Mouse (Mus musculus) hematopoietic stem cell, adult 5-6 weeks (primary cell): ENCODE data around the gene Adam19. TPM values are rescaled to one million over a fixed set of nuclear protein-coding genes. Genes with fewer than 3 reads are reported as not detected.

Experiments
- ATAC-seq, 2 experiments: fragments of 125-278 bp in 1 of 2; replicated peaks in 1 of 2; 2 replicates each; pipeline ENCODE4 v1.8.0; 2016 to 2017; ENCODE audit warnings: inconsistent platforms in 2 of 2, mild to moderate bottlenecking in 2 of 2, moderate number of reproducible peaks in 2 of 2, low read depth in 1 of 2, moderate TSS enrichment in 1 of 2; ENCODE audit not compliant: low FRiP score in 2 of 2, poor library complexity in 2 of 2, severe bottlenecking in 2 of 2, insufficient read depth in 1 of 2, low TSS enrichment in 1 of 2
- total RNA-seq: library from RNA; stranded (forward); fragments of 172-1452, 232-1000 nt; gene quantifications from 2 replicates; pipeline ENCODE4 v1.2.3, GENCODE M21; 2017

Adam19 gene
- total RNA-seq, 1 experiment from 2014 or later = 1.4 TPM

DNA sequence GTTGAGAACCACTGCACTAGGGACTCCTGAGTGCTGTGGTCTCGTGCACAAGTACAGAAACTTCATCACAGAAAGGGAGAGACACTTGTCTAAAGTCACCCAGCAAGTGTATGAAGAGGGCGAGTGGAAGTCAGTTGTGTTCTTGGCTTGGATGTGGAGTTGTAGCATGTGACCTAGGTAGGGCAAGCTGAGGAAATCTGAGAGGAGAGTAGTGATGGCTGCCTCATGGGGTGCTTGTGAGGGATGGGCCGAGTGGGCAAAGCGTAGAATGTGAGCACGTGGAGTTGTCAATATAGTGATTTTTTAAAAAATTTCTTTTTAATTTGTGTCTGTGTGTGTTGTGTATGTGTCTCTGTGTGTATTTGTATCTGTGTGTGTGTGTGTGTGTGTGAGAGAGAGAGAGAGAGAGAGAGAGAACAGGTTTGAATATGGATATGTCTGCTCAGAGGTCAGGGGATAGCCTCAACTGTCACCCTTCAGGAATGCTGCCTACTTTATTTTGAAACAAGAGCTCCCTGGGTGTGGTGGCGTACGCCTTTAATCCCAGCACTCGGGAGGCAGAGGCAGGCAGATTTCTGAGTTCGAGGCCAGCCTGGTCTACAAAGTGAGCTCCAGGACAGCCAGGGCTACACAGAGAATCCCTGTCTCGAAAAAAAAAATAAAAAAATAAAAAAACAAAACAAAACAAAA, 11.7 kb downstream of the Adam19 start:
- no peak for ATAC-seq

DNA sequence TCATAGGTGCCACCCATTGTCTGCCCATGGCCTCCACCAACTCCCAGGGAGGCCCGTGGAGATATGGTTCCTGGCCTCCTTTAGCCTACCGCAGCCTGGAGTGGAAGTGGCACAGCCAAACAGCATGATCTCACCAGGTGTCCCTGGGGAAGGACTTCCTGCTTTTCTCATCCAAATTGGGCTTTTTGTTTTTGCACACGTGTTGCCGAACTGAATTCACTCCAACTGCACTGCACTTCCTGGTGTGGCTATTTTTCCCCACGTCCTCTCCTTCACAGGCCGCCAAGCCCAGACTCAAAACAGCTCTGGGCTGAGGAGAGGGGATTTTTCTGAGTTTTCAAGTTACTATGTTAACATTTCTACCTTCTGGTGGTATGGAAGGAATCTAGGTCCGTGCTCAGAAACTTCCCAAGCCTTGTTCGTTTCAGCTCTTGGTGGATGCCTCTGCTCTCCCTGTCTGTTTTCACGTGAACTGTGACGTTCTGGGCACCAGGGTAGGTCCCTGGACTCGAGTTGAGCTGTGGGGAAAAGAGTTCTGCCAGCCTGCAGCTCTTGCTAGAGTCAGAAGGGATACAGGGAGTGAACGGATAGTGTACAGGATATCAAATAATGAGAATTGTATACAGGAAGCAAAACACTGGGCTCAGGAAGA, 13.1 kb downstream of the Adam19 start:
- ATAC-seq = no peak

GRCm38 (mm10) chr11:46069408-46070003, 13.7 kb downstream of the Adam19 start:
- no peak for ATAC-seq

DNA sequence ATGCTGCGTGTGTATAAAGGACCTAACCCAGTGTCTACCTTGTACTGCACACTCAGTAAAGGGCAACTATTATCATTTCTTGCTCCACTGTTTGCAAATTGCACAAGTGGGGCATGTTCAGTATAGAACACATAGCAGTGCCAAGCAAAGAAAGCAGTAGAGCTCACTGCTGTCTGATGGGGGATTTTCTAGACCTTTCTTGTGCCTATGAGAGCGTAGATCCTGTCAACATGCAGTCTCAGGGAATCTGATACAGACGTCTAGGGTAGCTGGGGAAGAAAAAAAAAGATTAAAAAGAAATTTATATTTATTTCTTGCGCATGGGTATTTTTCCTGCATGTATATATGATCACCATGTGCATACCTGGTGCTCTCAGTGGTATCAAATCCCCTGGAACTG, 14.4 kb downstream of the Adam19 start:
- no peak for ATAC-seq

DNA sequence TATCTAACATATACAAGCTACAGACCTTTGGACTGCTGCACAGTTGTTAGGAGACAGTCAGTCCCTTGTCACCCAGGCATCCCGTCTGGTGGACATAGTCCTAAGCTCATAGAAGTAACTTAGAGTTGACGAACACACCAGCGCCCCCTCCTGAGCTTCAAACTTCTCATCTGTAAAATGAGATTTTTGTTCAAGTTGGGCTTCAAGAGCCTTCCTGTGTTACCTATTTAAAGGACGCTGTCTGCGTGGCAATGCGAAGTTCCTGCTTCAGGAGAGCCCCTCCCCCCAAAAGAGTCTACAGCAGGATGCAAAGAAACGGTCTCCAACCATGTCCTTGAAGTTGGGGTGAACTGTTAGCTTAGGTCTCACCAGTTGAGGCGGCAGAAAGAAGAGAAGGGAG, 15.0 kb downstream of the Adam19 start:
- no peak for ATAC-seq

GRCm38 (mm10) chr11:46072466-46073060, 16.8 kb downstream of the Adam19 start:
- ATAC-seq = no peak

DNA sequence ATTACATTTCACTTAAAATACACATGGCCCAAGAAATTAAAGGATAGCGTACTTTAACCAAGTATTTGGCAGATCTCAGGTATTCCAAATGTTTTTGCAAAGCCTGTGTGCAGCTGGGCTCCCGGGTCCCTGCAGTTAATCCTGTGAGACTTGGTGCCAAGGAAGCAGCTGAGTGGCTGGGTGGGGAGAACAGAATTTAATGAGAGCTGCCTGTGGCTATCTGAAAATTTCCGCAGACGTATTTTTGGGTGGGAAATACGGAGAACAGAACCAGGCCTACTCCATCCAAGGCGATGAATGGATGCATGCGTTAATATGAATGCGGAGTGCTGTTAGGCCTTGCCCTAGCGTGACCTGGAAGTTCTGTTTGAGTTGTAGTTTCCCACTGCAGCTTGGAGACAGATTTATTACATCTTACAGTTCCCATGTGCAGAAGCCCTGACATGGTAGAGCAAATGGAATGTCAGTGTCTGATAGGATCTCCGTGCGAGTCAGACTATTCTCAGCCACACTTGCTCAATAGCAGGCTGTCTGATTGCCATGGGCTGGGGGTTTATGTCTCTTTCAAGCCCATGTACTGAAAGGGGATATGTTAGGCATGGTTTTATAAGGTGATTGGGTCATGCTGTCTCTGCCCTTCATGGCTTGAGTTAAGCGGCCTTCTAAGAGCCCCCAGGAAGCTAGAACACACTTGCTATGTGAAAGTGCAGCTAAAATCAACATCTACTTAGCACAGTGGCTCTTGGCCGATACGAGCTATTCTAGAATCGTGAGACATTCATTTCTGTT, 17.5 kb downstream of the Adam19 start:
- no peak for ATAC-seq

GRCm38 (mm10) chr11:46073850-46074688, 18.3 kb downstream of the Adam19 start:
- no peak for ATAC-seq

DNA sequence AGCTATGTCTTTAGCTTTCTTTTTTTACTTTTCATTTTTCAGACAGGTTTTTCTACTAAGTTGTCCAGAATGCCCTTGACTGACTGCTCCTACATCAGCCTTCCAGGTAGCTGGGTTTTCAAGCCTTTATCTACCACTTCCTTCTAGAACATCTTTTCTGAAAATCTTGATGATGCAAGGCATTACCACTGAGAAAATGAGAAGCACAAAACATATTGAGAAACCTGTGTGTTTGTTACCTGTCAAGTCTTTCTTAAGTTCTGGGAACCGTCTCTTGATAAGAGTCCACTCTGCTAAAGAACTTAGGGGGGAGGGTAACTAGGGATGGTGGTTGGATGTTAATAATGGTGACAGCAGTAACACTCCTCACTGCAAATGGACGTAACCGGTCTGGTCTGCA, 19.7 kb downstream of the Adam19 start:
- no peak; a peak in 1 of 4 replicates for ATAC-seq

DNA sequence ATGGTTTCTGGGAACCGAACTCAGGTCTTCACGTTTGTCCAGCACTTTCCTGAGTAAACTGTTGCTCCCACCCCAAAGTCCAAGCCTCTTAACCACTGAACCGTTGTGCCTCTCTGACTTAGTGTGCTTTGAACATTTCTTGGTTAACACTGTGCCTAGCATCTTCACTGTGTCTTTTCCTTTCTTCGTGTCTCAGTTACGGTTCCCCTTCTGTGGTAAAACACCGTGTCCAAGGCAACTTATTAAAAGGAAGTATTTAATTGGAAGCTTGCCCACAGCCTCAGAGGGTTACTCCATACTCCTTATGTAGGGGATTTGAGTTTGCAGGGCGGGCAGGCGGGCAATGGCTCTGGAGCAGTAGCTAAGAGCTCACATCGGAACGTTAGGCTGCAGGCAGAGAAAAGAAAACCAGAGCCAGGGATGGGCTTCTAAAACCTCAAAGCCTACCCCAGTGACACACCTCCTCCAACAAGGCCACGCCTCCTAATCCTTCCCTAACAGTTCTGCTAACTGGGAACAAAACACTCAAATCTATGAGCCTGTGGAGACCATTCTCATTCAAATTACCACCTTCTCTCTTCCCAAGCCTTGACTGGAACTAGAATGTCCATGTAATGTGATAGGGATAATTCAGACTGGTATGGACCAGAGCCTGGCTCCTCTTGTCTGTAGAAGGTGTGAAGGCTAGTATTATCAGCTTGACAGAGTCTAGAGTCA, 20.8 kb downstream of the Adam19 start:
- peak; percentile 77 to 80 for ATAC-seq

DNA sequence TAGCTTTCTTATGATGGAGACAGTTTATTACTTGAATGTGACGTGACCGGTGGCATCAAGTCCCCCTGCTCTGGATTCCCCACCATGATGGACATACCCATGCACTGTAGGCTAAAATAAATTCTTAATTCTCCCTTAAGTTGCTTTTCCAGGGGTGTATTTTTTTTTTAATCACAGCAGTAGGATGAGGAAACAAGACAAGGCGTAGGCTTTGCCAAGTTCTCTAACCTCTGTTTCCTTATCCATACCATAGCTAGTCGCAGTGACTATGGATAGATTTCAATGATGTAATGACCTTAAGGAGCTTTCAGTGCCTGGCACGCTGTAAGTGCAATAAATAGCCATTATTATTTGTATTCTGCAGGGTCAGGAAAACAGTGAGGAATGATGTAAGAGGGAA, 21.5 kb downstream of the Adam19 start:
- ATAC-seq = no peak

DNA sequence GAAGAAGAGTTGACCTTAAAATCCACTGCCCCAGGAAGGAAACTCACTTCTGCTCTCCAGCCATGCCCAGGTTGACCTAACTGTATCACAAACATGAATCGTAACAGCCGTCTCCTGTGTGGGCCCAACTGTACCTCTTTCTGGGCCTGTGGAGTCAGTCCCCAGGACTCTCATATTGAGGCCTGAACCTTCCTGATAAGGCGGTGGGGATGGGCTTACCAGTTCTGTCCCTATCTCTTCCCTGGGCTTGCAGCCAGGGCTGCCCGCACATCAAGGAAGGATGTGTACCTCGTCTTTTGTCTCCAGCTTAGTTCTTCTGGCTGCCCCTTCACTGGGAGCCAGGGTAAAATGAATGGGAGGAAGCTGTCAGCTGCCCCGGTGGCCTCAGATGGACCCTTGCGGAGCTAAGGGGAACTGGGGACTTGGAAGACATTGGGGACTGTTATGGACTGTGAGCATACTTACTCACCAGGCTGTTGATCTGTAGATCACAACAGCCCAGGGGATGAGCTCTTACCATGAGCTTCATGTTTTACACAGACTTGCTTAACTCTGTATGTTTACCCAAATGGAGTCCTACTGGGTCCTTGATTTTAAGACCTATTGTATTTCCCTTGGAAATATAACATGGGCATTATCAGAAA, 22.1 kb downstream of the Adam19 start:
- no peak for ATAC-seq

DNA sequence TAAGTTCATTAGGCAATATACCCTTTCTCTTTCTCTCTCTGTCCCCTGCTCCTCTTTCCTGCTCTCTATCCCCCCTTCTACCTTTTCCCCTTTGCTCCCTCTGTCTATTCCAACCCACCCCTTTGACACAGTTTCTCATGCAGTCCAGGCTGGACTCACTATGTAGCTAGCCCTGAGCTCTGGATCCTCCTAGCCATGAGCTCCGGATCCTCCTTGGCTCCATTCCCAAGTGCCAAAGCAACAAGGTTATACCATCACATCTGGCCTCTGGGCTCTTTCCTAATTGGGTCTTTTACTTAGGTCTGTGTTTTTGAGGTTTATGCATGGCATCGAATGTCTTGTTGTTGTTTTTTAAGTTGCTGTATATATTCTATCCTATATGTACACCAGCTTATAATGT, 25.3 kb downstream of the Adam19 start:
- no peak for ATAC-seq

DNA sequence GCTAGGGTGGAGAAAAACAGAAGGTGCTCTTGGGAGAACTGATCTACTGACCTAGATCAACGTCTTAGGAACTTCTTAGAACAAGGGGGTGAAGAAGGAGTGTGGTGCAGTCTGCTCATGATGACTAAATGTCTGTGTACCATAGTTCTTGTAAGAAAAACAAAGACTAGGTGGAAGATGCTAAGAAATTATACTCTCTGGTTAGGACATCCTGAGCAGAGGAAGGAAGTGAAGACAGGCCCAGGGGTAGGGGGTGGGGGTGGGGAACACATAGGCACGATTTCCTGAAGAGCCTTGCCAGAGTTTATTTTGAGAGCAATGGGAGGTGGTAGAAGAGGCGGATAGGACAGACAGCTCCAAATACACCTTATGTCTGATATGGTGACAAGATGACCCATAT, 27.6 kb downstream of the Adam19 start:
- peak in 1 of 2 experiments; percentile 41; a peak in 1 of 4 replicates for ATAC-seq

DNA sequence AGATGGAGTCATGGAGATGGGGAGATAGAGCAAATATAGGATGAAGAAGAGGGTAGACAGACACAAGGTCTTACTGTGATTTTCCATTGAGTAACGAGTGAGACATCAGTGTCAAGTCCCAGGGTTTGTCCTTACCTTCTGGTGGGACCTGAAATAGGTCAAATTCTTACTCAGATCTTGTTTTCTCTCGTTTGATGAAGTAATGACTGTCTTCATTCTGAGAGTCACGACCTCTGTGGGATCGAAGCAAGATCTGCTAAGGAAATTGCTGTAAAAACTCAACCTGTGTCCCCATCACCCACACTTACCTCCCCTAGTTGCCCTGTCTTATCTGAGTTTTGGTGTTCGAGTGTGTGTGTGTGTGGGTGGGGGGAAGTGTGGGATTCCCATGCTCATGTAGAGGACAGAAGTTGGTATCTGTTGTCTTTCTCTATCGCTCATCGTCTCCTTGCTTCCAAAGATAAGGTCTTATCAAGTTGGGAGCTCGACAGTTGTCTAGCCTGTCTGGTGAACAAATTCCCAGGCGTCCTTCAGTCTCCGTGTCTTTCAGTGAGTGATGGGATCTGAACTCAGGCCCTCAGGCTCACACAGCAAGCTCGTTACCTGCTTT, 28.1 kb downstream of the Adam19 start:
- ATAC-seq = peak in 1 of 2 experiments; percentile 30; a peak in 1 of 4 replicates
